Mouse (Mus musculus): Measurements from ENCODE around the gene Hhex.

Hhex gene

GRCm38 (mm10) chr19:37434263-37434951, at the start of gene Hhex:
Gene Hhex (plus strand): TSS chr19:37434810.
- POLR2A ChIA-PET: interaction anchor here (0.5 to 3.6 kb wide), 61 partner anchors 8 to 601 kb away, joined by 3 to 29 read pairs (median 4); partner anchors contain the start of genes Kif11 (in 3 of the 4), Cpeb3 (in 1 of the 4) and Tnks2 (in 1 of the 4)
- CTCF ChIA-PET: interaction anchor here (0.5 to 2.0 kb wide), 18 partner anchors 15 to 116 kb away, joined by 3 to 12 read pairs (median 4); no protein-coding TSS in a partner anchor

- ChIA-PET POLR2A (interaction anchor here in 3 of 4 experiments (0.7 to 4.0 kb wide), 8 partner anchors 8 to 37 kb away, joined by 3 to 30 read pairs (median 4); partner anchors contain the start of gene Kif11 (in 2 of the 3)), CTCF (interaction anchor here (0.5 to 1.5 kb wide), 7 partner anchors 10 to 42 kb away, joined by 3 to 6 read pairs (median 3); partner anchors contain the start of gene Kif11 (in 1 of the 4))
Measured at GRCm38 (mm10) chr19:37386126-37386525, 48.5 kb upstream of the Hhex start.

- POLR2A ChIA-PET: interaction anchor here in 3 of 4 experiments (0.7 to 9.5 kb wide), 4 partner anchors 9 to 35 kb away, joined by 3 to 64 read pairs (median 4); partner anchors contain the start of gene Kif11 (in 1 of the 3)
- CTCF ChIA-PET: interaction anchor here in 2 of 4 experiments (0.6 to 1.1 kb wide), 2 partner anchors 17 to 26 kb away, joined by 3 to 7 read pairs; no protein-coding TSS in a partner anchor
Measured at GRCm38 (mm10) chr19:37391869-37392268, 42.7 kb upstream of the Hhex start.

GRCm38 (mm10) chr19:37396279-37396678, 38.3 kb upstream of the Hhex start:
- ChIA-PET CTCF (interaction anchor here in 2 of 4 experiments (0.9 to 1.4 kb wide), 3 partner anchors 23 to 39 kb away, joined by 3 read pairs; partner anchors contain the start of gene Hhex (in 1 of the 2)), POLR2A (interaction anchor here in 2 of 4 experiments (0.8 to 9.5 kb wide), 5 partner anchors 16 to 23 kb away, joined by 3 to 64 read pairs (median 3); partner anchors contain the start of gene Kif11 (in 1 of the 2))

GRCm38 (mm10) chr19:37400936-37401335, 33.7 kb upstream of the Hhex start:
- ChIA-PET POLR2A (interaction anchor here (0.6 to 5.7 kb wide), 21 partner anchors 9 to 470 kb away, joined by 3 to 48 read pairs (median 4); partner anchors contain the start of genes Kif11 (in 3 of the 4) and Hhex (in 2 of the 4)), CTCF (interaction anchor here in 3 of 4 experiments (0.5 to 2.7 kb wide), 6 partner anchors 12 to 36 kb away, joined by 3 to 9 read pairs (median 3); no protein-coding TSS in a partner anchor)

- POLR2A ChIA-PET: interaction anchor here in 3 of 4 experiments (0.5 to 3.5 kb wide), 17 partner anchors 10 to 543 kb away, joined by 3 to 12 read pairs (median 4); partner anchors contain the start of gene Hhex (in 3 of the 3)
- CTCF ChIA-PET: interaction anchor here (0.5 to 3.0 kb wide), 34 partner anchors 9 to 150 kb away, joined by 3 to 23 read pairs (median 4); partner anchors contain the start of gene Hhex (in 1 of the 4)
Measured at GRCm38 (mm10) chr19:37418294-37418693, 16.3 kb upstream of the Hhex start.

GRCm38 (mm10) chr19:37419613-37420012, 15.0 kb upstream of the Hhex start:
- CTCF ChIA-PET: interaction anchor here (0.5 to 3.0 kb wide), 40 partner anchors 9 to 510 kb away, joined by 3 to 23 read pairs (median 4); partner anchors contain the start of gene Hhex (in 2 of the 4)
- POLR2A ChIA-PET: interaction anchor here in 2 of 4 experiments (0.7 to 2.6 kb wide), 10 partner anchors 15 to 87 kb away, joined by 3 to 9 read pairs (median 4); partner anchors contain the start of gene Hhex (in 1 of the 2)

- POLR2A ChIA-PET: interaction anchor here in 2 of 4 experiments (1.1 to 1.3 kb wide), 4 partner anchors 9 to 78 kb away, joined by 3 to 4 read pairs (median 3); no protein-coding TSS in a partner anchor
- CTCF ChIA-PET: interaction anchor here in 3 of 4 experiments (0.6 to 1.4 kb wide), 4 partner anchors 10 to 81 kb away, joined by 3 to 5 read pairs (median 4); no protein-coding TSS in a partner anchor
Measured at GRCm38 (mm10) chr19:37428589-37428988, 6.0 kb upstream of the Hhex start.

- ChIA-PET CTCF (interaction anchor here in 3 of 4 experiments (0.5 to 1.9 kb wide), 6 partner anchors 11 to 616 kb away, joined by 3 to 8 read pairs (median 5); no protein-coding TSS in a partner anchor), POLR2A (interaction anchor here in 2 of 4 experiments (0.9 to 1.3 kb wide), 2 partner anchors 78 to 112 kb away, joined by 3 read pairs; no protein-coding TSS in a partner anchor)
Measured at GRCm38 (mm10) chr19:37431139-37431756, 3.4 kb upstream of the Hhex start.

- ChIA-PET CTCF (interaction anchor here in 3 of 4 experiments (0.7 to 1.8 kb wide), 4 partner anchors 66 to 77 kb away, joined by 3 to 8 read pairs (median 5); no protein-coding TSS in a partner anchor), POLR2A (interaction anchor here (0.6 to 3.6 kb wide), 21 partner anchors 8 to 224 kb away, joined by 3 to 29 read pairs (median 8); partner anchors contain the start of genes Cpeb3 (in 1 of the 4) and Kif11 (in 1 of the 4))
Measured at GRCm38 (mm10) chr19:37432868-37433570, 1.6 kb upstream of the Hhex start.

GRCm38 (mm10) chr19:37433895-37434262, 731 bp upstream of the Hhex start:
- ChIA-PET POLR2A (interaction anchor here (0.6 to 3.6 kb wide), 42 partner anchors 9 to 600 kb away, joined by 3 to 29 read pairs (median 5); partner anchors contain the start of genes Kif11 (in 3 of the 4), Cpeb3 (in 1 of the 4) and Tnks2 (in 1 of the 4)), CTCF (interaction anchor here (0.6 to 2.0 kb wide), 10 partner anchors 16 to 117 kb away, joined by 3 to 12 read pairs (median 4); no protein-coding TSS in a partner anchor)

- POLR2A ChIA-PET: interaction anchor here (0.5 to 3.6 kb wide), 61 partner anchors 8 to 520 kb away, joined by 3 to 29 read pairs (median 5); partner anchors contain the start of genes Kif11 (in 3 of the 4), Btaf1 (in 1 of the 4) and Cpeb3 (in 1 of the 4)
- CTCF ChIA-PET: interaction anchor here in 3 of 4 experiments (0.5 to 2.0 kb wide), 13 partner anchors 16 to 110 kb away, joined by 3 to 12 read pairs (median 4); no protein-coding TSS in a partner anchor
Measured at GRCm38 (mm10) chr19:37435041-37435852, 637 bp downstream of the Hhex start.

- ChIA-PET POLR2A (interaction anchor here (0.6 to 3.6 kb wide), 31 partner anchors 9 to 477 kb away, joined by 3 to 29 read pairs (median 6); partner anchors contain the start of gene Kif11 (in 2 of the 4)), CTCF (interaction anchor here in 2 of 4 experiments (0.5 to 2.0 kb wide), 7 partner anchors 15 to 94 kb away, joined by 3 to 12 read pairs (median 4); no protein-coding TSS in a partner anchor)
Measured at GRCm38 (mm10) chr19:37435853-37436174, 1.2 kb downstream of the Hhex start.

GRCm38 (mm10) chr19:37436514-37437288, 2.1 kb downstream of the Hhex start:
- ChIA-PET CTCF (interaction anchor here in 3 of 4 experiments (0.6 to 1.9 kb wide), 10 partner anchors 18 to 114 kb away, joined by 3 to 9 read pairs (median 4); partner anchors contain the start of gene Exoc6 (in 1 of the 3)), POLR2A (interaction anchor here (0.6 to 3.2 kb wide), 19 partner anchors 8 to 518 kb away, joined by 3 to 17 read pairs (median 4); partner anchors contain the start of gene Kif11 (in 1 of the 4))

- ChIA-PET CTCF (interaction anchor here in 3 of 4 experiments (0.5 to 1.9 kb wide), 9 partner anchors 18 to 114 kb away, joined by 3 to 6 read pairs (median 3); partner anchors contain the start of gene Exoc6 (in 1 of the 3)), POLR2A (interaction anchor here in 2 of 4 experiments (0.8 to 2.6 kb wide), 10 partner anchors 9 to 519 kb away, joined by 3 to 8 read pairs (median 4); partner anchors contain the start of gene Kif11 (in 1 of the 2))
Measured at GRCm38 (mm10) chr19:37437289-37437606, 2.6 kb downstream of the Hhex start.

Data from embryonic stem cell, embryonic (primary cell).